Mouse (Mus musculus) testis, postnatal 14 days (tissue): Measurements from ENCODE around the gene Pde1a.

Source experiments
- DNase-seq: peaks from one replicate; pipeline ENCODE4 v3.0.0; 2021; ENCODE audit warnings: low spot score

The Pde1a gene

DNA sequence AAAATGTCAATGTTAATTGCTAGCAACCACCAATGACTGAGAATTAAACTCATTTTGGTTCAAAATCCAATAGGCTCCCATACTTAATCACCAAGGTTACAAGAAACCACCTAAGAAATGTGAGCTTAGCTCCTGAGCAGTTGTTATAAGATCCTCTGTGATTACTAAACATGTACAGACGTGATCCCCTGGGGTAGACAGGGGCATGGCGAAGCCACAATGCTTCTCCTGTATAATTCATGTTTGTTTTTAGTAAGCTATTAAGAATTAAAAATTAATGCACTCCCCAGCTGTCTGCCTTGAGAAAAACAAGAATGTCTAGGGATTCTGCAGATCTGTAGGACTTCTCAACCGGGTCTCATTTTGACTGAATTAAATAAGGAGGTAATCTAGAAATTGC is 309.7 kb downstream of the Pde1a start:
- no peak for DNase-seq

DNA sequence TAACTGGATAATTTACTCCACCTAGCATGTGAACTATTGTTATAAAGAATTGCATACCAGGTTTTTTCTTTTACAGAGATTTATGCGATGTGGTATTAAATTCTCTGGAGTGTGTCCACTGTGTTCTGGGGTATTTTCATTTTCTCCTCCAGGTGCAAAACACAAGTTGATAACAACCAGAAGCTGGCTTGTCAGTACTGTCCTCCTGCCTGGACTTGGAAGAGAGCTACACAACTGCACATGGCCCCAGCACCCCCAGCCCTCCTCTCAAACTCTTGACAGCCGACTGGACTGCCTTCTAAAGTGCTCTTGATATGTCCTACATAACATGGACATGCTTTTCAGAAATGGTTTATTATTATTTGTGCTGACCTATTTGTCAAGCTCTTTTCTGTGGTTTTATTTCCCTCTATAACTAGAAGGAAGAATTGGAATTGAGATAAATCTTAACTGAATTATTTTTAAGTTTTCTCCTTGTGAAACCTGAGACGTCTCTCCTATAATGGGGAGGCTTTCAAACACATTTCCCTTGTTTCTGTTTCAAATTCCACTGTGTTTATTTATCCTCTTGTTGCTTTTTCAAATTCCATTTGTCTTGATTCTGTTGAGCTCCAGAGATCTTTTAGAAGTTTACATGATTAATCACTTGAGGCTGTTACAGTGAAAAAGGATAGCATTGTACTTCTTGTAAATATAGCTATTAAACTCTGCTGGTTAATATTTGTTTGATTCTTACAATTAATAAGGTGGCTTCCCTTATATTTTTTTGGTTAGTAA is 313.4 kb downstream of the Pde1a start:
- no peak for DNase-seq

DNA sequence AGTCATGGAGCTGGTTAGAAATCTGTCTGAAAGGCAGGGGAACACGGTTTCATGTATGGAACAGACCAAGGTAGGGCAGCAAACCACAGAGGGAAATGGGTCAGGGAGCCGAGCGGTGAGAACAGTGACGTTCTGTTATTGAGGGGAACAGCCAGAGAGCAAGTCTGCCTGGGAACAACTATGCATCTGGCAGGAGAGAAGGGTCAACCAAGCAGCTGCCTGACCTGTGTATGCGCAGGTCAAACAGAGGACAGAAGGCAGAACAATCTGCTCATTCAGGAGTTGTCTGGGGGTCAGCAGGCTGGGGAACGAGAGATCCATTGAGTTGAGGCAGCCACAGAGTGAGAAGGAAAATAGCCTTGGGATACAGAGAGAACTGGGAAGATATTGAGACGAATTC is 330.6 kb downstream of the Pde1a start:
- no peak for DNase-seq

DNA sequence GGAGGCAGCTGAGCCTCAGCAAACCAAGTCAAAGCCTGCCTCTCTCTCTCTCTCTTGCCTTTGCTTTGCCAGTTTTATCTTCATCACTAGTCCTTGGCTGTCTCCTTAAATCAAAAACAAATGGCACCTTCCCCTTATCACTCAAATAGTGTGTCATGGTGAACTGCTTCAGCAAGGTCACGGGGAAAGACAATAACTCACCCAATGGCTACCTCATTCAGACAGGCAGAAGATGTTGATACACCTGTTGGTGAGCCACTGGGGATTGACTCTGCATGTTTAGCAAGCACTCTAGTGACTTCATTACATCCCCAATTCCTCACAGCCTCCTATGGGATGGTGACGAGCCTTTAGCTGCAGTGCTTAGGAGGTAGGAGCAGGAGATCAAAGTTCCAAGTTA is 331.8 kb downstream of the Pde1a start:
- no peak for DNase-seq

DNA sequence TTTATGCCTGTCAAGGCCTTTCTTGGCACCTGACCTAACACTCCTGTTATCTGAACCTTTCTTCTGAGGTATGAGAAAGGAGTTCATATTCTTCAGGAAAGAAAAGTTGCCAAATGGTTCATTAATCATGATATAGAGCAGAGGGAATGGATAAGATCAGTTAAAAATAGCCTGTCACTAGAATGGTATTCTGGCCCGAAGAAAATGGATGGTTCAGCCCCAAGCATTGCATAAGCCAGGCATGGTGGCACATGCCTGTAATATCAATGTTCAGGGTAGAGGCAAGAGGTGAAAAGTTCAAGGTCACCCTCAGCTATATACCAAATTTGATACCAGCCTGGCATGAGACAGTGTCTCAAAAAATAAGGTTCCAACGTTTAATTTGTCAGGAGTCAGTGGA is 336.1 kb downstream of the Pde1a start:
- DNase-seq = no peak

DNA sequence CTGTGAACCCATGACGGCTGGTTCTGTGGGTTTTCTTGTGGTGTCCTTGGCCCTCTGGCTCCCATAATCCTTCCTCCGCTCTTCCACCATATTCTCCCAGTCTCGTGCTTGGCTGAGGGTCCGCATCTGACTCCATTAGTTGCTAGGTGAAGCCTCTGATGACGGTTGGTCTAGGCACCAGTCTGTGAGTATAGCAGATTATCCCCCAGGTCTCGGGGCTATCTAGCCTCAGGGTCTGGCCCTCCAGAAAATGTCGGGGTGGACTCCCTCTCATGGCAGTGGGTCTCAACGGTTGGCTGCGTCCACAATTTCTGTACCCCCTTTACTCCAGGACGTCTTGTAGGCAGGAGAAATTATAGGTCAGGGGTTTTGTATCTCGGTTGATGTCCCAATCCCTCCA is 342.8 kb downstream of the Pde1a start:
- no peak for DNase-seq

DNA sequence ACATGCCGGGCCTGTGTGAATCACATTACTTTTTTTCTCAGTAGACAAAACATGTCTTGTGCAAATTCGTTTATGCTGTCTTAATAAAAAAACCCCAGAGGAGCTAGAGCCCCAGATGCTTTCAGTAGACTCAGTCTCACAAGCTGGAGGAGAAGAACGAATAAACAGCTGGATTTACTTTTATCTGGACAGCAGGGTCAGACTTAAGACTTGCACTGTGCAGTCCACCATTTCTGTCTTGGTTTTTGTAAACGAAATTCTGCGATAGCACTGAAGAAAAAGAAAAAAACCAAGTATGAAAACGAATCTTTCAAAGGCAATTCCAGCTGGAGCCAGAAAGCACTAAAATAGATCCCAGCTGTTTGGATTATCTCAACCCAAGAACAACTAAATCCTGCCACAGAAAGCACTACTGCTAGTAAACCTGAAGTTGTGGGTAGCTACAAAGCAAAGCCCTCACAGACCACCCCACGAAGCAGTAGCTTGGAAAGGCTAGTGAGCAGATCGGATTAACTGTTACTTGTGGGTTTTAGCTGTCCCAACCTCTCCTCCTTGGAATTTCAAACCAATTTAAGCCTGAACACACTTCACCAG is 343.6 kb downstream of the Pde1a start:
- no peak for DNase-seq
